Mouse (Mus musculus): ENCODE data around the gene Tmbim1. TPM values are rescaled to one million over a fixed set of nuclear protein-coding genes. Genes with fewer than 3 reads are reported as not detected.
"Not testable (repeated sequence)": the region's sequence is repeated elsewhere in the genome, so short reads cannot be mapped to it uniquely, and the experiment has no call there.

Tmbim1 gene
- 15.9 and 18.0 TPM in 2 replicates for polyA plus RNA-seq (2015; fragmentation: Nextera tagmentation; extraction: Ambion mirVana)

GRCm38 (mm10) chr1:74305522-74305921 is at the start of gene Tmbim1:
Gene Tmbim1 (minus strand): TSS chr1:74305622.
- Histone ChIP-seq H3K27ac (peak within 1 kb of the TSS; percentile 80; the same call in 1 of the 2 replicates), H3K4me1 (replicated peaks) (peaks cover 75% of the 10 kb centered on the region), H3K9me3 (replicated peaks) (no peaks in the 10 kb centered on the region), H3K4me2 (peak within 1 kb of the TSS; percentile 92), H3K9ac (peak within 1 kb of the TSS; percentile 88; the same call in 1 of the 2 replicates), H3K4me3 (replicated peaks) (peak within 1 kb of the TSS; percentile 81), H3K27me3 (no peaks in the 10 kb centered on the region), H3K36me3 (no peaks in the 10 kb centered on the region)
- DNase-seq: no peak
- no peak for ATAC-seq (ENCODE audit: low read depth)
- WGBS (ENCODE audit: insufficient replicate concordance): 89% methylated on average over 2 of the region's 2 CpGs

GRCm38 (mm10) chr1:74353453-74354229 is 48.2 kb upstream of the Tmbim1 start:
- DNase-seq (no peak), ATAC-seq (ENCODE audit: low read depth) (no peak)
- H3K27me3 ChIP-seq: no peaks in the 10 kb centered on the region
- no peaks in the 10 kb centered on the region for H3K36me3 ChIP-seq
- H3K4me2 ChIP-seq: no peak overlapping the region
- no peak overlapping the region for H3K27ac ChIP-seq
- H3K9me3 ChIP-seq (replicated peaks): no peaks in the 10 kb centered on the region
- H3K4me3 ChIP-seq (replicated peaks): no peak overlapping the region
- WGBS (ENCODE audit: insufficient replicate concordance): 66% methylated on average over 9 of the region's 9 CpGs
- no peak overlapping the region for H3K9ac ChIP-seq
- H3K4me1 ChIP-seq (replicated peaks): no peaks in the 10 kb centered on the region

DNA sequence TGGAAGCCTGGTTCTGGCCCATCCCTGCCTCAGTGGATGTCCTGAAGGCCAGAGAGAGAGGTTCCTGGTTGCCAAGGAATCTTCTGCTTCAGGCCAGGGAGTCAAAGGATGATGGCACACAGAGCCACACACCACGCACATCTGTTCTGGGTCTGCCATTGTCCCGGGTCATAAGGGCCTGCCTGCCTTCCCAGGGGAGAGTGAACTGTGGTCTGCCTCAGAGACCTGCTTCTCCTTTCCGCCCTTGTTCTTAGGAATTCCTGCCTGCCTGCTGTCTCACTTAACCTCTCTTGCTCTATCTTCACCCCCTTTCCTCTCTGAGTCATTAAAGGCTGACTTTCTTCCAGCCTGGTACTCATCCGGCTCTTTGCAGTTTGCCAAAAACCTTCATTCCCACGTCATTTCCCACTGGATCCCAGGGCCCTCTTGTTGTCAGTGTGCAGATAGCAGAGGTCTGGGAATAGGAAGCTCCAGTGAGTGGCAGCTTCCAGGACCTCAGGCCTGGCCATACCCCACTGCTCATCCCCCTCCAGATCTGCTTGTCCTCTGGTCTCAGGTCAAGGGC is 47.2 kb upstream of the Tmbim1 start:
- no peak overlapping the region for H3K4me2 ChIP-seq
- DNase-seq (no peak), ATAC-seq (ENCODE audit: low read depth) (no peak)
- no peak overlapping the region for H3K4me3 ChIP-seq (replicated peaks)
- no peaks in the 10 kb centered on the region for H3K9me3 ChIP-seq (replicated peaks)
- H3K36me3 ChIP-seq: no peaks in the 10 kb centered on the region
- WGBS (ENCODE audit: insufficient replicate concordance): 71% methylated on average over 5 of the region's 5 CpGs
- no peak overlapping the region for H3K9ac ChIP-seq
- H3K27me3 ChIP-seq: no peaks in the 10 kb centered on the region
- no peaks in the 10 kb centered on the region for H3K4me1 ChIP-seq (replicated peaks)
- no peak overlapping the region for H3K27ac ChIP-seq

GRCm38 (mm10) chr1:74351185-74351769 is 45.9 kb upstream of the Tmbim1 start:
- H3K27me3 ChIP-seq: no peaks in the 10 kb centered on the region
- H3K27ac ChIP-seq: no peak overlapping the region
- H3K4me1 ChIP-seq (replicated peaks): no peaks in the 10 kb centered on the region
- DNase-seq: no peak
- H3K9ac ChIP-seq: no peak overlapping the region
- no peak overlapping the region for H3K4me2 ChIP-seq
- H3K36me3 ChIP-seq: no peaks in the 10 kb centered on the region
- ATAC-seq (ENCODE audit: low read depth): no peak
- no peak overlapping the region for H3K4me3 ChIP-seq (replicated peaks)
- WGBS (ENCODE audit: insufficient replicate concordance): 74% methylated on average over 13 of the region's 13 CpGs
- no peaks in the 10 kb centered on the region for H3K9me3 ChIP-seq (replicated peaks)

DNA sequence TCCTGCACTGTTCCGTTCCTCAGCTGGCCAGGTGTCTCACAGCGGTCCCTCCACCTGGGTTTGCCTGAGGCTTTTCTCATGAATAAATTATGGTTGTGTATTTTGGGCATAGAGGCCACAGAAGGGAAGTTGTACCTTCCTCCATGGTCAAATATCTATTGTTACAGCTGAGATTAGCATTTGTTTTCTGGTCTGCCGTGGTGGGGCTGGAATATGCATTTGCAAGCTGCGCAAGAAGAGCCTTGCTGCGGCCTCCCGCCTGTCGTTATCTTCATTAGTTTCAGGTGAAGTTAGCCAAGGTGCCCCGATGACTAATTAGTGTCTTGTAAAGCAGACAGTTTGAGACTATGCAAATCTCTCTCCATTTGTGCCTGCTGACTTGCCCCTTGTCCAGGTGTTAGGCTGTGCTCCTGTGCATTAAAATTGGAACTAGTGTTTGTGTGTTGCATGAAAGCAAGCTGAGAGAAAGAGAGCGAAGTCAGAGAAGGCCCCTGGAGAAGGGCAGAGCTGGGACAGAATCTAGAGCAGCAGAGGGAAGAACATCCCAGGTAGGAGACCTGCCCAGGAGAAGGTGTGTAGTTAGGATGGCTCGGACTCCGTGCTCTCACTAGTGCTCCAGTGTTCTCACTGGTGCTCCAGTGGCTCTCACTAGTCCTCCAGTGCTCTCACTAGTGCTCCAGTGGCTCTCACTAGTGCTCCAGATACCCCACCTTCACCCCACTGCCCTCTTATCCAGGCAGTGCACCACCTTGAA is 38.9 kb upstream of the Tmbim1 start:
- no peak for ATAC-seq (ENCODE audit: low read depth)
- Histone ChIP-seq H3K36me3 (no peaks in the 10 kb centered on the region), H3K9ac (no peak overlapping the region), H3K27me3 (no peaks in the 10 kb centered on the region), H3K27ac (no peak overlapping the region), H3K4me1 (replicated peaks) (peaks cover 17% of the 10 kb centered on the region), H3K4me2 (no peak overlapping the region), H3K9me3 (replicated peaks) (no peaks in the 10 kb centered on the region), H3K4me3 (replicated peaks) (no peak overlapping the region)
- no peak for DNase-seq
- WGBS (ENCODE audit: insufficient replicate concordance): 68% methylated on average over 11 of the region's 11 CpGs

DNA sequence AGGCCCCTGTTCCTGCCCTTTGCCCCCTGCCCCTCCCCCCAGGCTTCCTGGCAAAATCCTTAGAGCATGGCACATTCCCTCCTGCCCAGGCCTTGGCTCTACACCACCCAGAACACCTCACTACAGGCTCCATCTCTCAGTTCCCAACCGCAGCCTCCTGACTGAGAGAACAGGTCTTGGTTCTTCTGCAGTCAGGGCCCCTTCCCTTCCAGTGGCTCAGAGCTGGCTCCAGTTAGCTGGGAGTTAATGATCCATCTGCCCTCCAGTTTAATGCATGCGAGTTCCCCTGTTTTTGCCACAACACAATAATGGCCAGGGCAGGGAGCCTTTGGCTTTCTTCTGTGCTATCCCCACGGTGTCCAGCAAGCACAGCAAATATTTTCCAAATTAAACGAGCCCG is 37.7 kb upstream of the Tmbim1 start:
- no peak overlapping the region for H3K27ac ChIP-seq
- DNase-seq: no peak
- no peak overlapping the region for H3K4me2 ChIP-seq
- WGBS (ENCODE audit: insufficient replicate concordance): 62% methylated on average over 5 of the region's 5 CpGs
- no peak overlapping the region for H3K4me3 ChIP-seq (replicated peaks)
- peaks cover 17% of the 10 kb centered on the region for H3K4me1 ChIP-seq (replicated peaks)
- H3K36me3 ChIP-seq: no peaks in the 10 kb centered on the region
- H3K27me3 ChIP-seq: no peaks in the 10 kb centered on the region
- H3K9me3 ChIP-seq (replicated peaks): no peaks in the 10 kb centered on the region
- no peak overlapping the region for H3K9ac ChIP-seq
- ATAC-seq (ENCODE audit: low read depth): no peak

DNA sequence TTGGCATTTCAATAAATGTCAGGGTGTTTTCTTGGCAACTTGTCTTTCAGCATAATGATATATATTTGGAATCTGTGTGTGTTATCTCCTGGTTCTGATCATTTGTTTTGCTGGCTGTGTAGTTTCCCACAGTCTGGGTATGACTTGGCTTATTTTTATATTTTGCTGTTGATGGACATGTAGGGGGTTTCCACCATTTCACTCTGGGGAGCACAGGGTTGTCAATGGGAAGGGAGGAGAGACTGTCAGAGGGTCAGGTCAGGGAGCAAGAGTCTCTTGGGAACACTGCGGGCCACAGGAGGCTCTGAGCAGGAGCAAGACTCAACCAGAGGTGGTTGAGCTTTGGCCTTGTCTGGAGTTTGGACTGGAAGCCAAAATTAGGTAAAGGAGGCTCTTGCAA is 36.9 kb upstream of the Tmbim1 start:
- Histone ChIP-seq H3K9ac (no peak overlapping the region), H3K4me3 (replicated peaks) (no peak overlapping the region), H3K27ac (no peak overlapping the region), H3K4me1 (replicated peaks) (peaks cover 17% of the 10 kb centered on the region), H3K4me2 (no peak overlapping the region), H3K36me3 (no peaks in the 10 kb centered on the region), H3K27me3 (no peaks in the 10 kb centered on the region), H3K9me3 (replicated peaks) (no peaks in the 10 kb centered on the region)
- no peak for DNase-seq
- ATAC-seq (ENCODE audit: low read depth): no peak
- WGBS (ENCODE audit: insufficient replicate concordance): 96% methylated on average over 1 of the region's 1 CpGs

GRCm38 (mm10) chr1:74341898-74342297 is 36.5 kb upstream of the Tmbim1 start:
- Histone ChIP-seq H3K4me1 (replicated peaks) (peaks cover 17% of the 10 kb centered on the region), H3K27me3 (no peaks in the 10 kb centered on the region), H3K4me2 (no peak overlapping the region), H3K9ac (no peak overlapping the region), H3K4me3 (replicated peaks) (no peak overlapping the region), H3K36me3 (no peaks in the 10 kb centered on the region), H3K27ac (no peak overlapping the region), H3K9me3 (replicated peaks) (no peaks in the 10 kb centered on the region)
- DNase-seq (no peak), ATAC-seq (ENCODE audit: low read depth) (no peak)
- 69% methylated on average over 7 of the region's 7 CpGs for WGBS (ENCODE audit: insufficient replicate concordance)

DNA sequence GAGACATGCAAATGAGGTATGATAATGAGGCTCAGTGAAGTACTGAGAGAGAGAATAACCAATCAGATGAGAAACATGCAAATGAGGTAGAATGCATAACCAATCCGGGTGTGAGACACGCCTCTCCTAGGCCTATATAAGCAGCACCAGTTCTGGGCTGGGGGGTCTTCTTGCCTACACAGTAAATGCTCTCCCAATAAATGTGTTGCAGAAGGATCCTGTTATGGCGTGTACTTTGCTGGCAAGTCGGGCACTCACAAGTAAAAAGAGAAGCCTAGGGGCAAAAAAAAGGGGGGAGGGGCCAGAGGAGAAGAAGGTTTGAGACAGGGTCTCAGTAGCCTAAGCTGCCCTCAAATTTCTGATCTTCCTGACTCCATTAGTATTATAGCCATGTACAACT is 35.6 kb upstream of the Tmbim1 start:
- not testable (repeated sequence) for H3K36me3 ChIP-seq; H3K27me3 ChIP-seq; H3K4me3 ChIP-seq (replicated peaks); H3K27ac ChIP-seq; H3K9ac ChIP-seq; DNase-seq; ATAC-seq (ENCODE audit: low read depth); H3K9me3 ChIP-seq (replicated peaks); H3K4me2 ChIP-seq
- 72% methylated on average over 4 of the region's 4 CpGs for WGBS (ENCODE audit: insufficient replicate concordance)
- peaks cover 17% of the 10 kb centered on the region for H3K4me1 ChIP-seq (replicated peaks)

DNA sequence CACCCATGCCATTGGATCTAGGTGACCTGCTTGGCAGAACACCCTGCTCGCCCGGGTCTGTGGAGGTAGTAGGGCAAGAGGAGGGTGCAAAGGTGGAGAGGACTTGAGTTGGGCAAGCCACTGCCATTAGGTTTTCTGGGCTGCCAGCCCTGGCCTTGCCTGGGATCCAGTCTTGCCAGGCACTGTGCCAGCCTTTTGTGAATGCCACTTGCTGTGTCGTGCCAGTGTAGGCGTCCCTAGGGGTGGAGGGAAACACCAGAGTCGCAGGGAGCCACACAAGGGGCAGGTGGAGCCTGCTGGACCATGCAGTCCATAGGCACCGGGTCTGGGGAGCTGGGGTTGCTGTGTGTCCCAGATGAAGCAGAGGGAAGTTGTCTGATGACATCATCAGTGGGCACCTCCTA is 34.9 kb upstream of the Tmbim1 start:
- no peak overlapping the region for H3K9ac ChIP-seq
- WGBS (ENCODE audit: insufficient replicate concordance): 82% methylated on average over 6 of the region's 6 CpGs
- no peaks in the 10 kb centered on the region for H3K36me3 ChIP-seq
- H3K4me1 ChIP-seq (replicated peaks): peaks cover 17% of the 10 kb centered on the region
- H3K4me3 ChIP-seq (replicated peaks): no peak overlapping the region
- H3K9me3 ChIP-seq (replicated peaks): no peaks in the 10 kb centered on the region
- ATAC-seq (ENCODE audit: low read depth) (0 out of 2 replicates have a peak, but pooled peaks have one; percentile 24), DNase-seq (no peak)
- H3K4me2 ChIP-seq: no peak overlapping the region
- no peaks in the 10 kb centered on the region for H3K27me3 ChIP-seq
- H3K27ac ChIP-seq: no peak overlapping the region

GRCm38 (mm10) chr1:74339917-74340316 is 34.5 kb upstream of the Tmbim1 start:
- Histone ChIP-seq H3K36me3 (no peaks in the 10 kb centered on the region), H3K9me3 (replicated peaks) (no peaks in the 10 kb centered on the region), H3K9ac (no peak overlapping the region), H3K4me2 (no peak overlapping the region), H3K4me1 (replicated peaks) (peaks cover 17% of the 10 kb centered on the region), H3K27ac (no peak overlapping the region), H3K4me3 (replicated peaks) (no peak overlapping the region), H3K27me3 (no peaks in the 10 kb centered on the region)
- 82% methylated on average over 9 of the region's 9 CpGs for WGBS (ENCODE audit: insufficient replicate concordance)
- DNase-seq: no peak
- ATAC-seq (ENCODE audit: low read depth): no peak

Data from liver, embryonic 13.5 days (tissue).